Mouse (Mus musculus) frontal cortex, postnatal 36 days (tissue): ENCODE data around the gene Slc2a10.
"Not testable (repeated sequence)": the region's sequence is repeated elsewhere in the genome, so short reads cannot be mapped to it uniquely, and the experiment has no call there.

ENCODE experiments used
- DNase-seq, 2 experiments: peaks; one replicate each; pipeline ENCODE4 v3.0.0; 2022; ENCODE audit warnings: low spot score in 2 of 2

Slc2a10 gene

GRCm38 (mm10) chr2:165498816-165499215 is 4.8 kb upstream of the Slc2a10 start:
- no peak for DNase-seq

- no peak for DNase-seq
Observed at GRCm38 (mm10) chr2:165509686-165510085, 6.1 kb downstream of the Slc2a10 start.

- DNase-seq, result peak; percentile 33 to 59
Observed at GRCm38 (mm10) chr2:165510466-165510865, 6.9 kb downstream of the Slc2a10 start.

- DNase-seq, result not testable (repeated sequence)
Observed at GRCm38 (mm10) chr2:165510914-165511458, 7.4 kb downstream of the Slc2a10 start.

- DNase-seq, result not testable (repeated sequence)
Observed at GRCm38 (mm10) chr2:165511530-165511929, 7.9 kb downstream of the Slc2a10 start.

GRCm38 (mm10) chr2:165512426-165512825 is 8.8 kb downstream of the Slc2a10 start:
- DNase-seq, result peak in 1 of 2 experiments; percentile 21

GRCm38 (mm10) chr2:165512870-165513600 is 9.4 kb downstream of the Slc2a10 start:
- peak in 1 of 2 experiments; percentile 12 for DNase-seq

GRCm38 (mm10) chr2:165515178-165515728 is 11.7 kb downstream of the Slc2a10 start:
- no peak for DNase-seq

GRCm38 (mm10) chr2:165525609-165526008 is 22.0 kb downstream of the Slc2a10 start:
- peak in 1 of 2 experiments; percentile 16 for DNase-seq

GRCm38 (mm10) chr2:165529106-165529505 is 25.5 kb downstream of the Slc2a10 start:
- DNase-seq, result peak; percentile 57 to 79

GRCm38 (mm10) chr2:165533789-165534188 is 30.2 kb downstream of the Slc2a10 start:
- DNase-seq, result no peak

- no peak for DNase-seq
Observed at GRCm38 (mm10) chr2:165540975-165541374, 37.4 kb downstream of the Slc2a10 start.

- DNase-seq, result no peak
Observed at GRCm38 (mm10) chr2:165542939-165543669, 39.5 kb downstream of the Slc2a10 start.

GRCm38 (mm10) chr2:165543670-165544016 is 40.1 kb downstream of the Slc2a10 start:
- no peak for DNase-seq

GRCm38 (mm10) chr2:165545687-165546086 is 42.1 kb downstream of the Slc2a10 start:
- no peak for DNase-seq

- no peak for DNase-seq
Observed at GRCm38 (mm10) chr2:165546341-165546740, 42.8 kb downstream of the Slc2a10 start.

- DNase-seq, result peak; percentile 6 to 23
Observed at GRCm38 (mm10) chr2:165547410-165547809, 43.8 kb downstream of the Slc2a10 start.

GRCm38 (mm10) chr2:165548627-165549026 is 45.0 kb downstream of the Slc2a10 start:
- no peak for DNase-seq

GRCm38 (mm10) chr2:165550410-165550809 is 46.8 kb downstream of the Slc2a10 start:
- not testable (repeated sequence) for DNase-seq

- DNase-seq, result no peak
Observed at GRCm38 (mm10) chr2:165554066-165554465, 50.5 kb downstream of the Slc2a10 start.

- DNase-seq, result peak; percentile 7 to 17
Observed at GRCm38 (mm10) chr2:165557278-165557677, 53.7 kb downstream of the Slc2a10 start.

- DNase-seq, result no peak
Observed at GRCm38 (mm10) chr2:165558916-165559315, 55.3 kb downstream of the Slc2a10 start.
